Comparison of ENCODE assay signal across 17 mouse cellular contexts in the genomic region with DNA sequence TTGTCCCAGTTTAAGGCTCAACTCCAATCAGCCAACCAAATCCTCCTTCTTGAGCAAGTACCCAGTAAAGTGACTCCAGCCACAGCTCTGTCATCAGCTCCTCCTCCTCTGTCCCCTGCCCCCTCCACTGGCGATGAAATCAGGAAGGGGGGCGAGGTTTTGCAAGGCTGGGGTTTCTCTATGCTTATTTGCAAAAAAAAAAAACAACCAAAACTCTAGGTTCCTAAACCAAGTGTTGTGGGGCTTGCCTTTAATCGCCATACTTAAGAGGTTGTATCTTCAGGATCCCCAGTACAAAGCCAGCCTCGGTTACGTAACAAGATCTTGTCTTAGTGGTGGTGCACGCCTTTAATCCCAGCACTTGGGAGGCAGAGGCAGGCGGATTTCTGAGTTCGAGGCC. TPM values are rescaled to one million over a fixed set of nuclear protein-coding genes. Genes with fewer than 3 reads are reported as not detected.
DNase-seq lines count a peak whose midpoint lies in the region; TF ChIP-seq lines count a peak whose summit lies in the region.
"Had no signal": no experiment of that assay in that cellular context is flagged by ENCODE, and none has a peak within 500 bp of the region (broad histone marks: within the 10 kb centered on the region; RNA-seq: fewer than 3 reads in every experiment).

No protein-coding gene starts in this region.

- no peak for TF ChIP-seq CTCF in kidney, adult 2 months (conservative IDR thresholded peaks at IDR 0.05; ENCODE audit: insufficient read depth, insufficient read length, low read depth, low read length)

- no peak for TF ChIP-seq POLR2A in kidney, adult 2 months (IDR thresholded peaks at IDR 0.05; ENCODE audit: low read depth, low read length)

- no peak overlapping the region for H3K4me3 ChIP-seq in kidney, adult 2 months (ENCODE audit: insufficient read depth, low read depth, low read length)
- H3K4me3 ChIP-seq: embryonic facial prominence, embryonic 10.5 days; hindbrain, embryonic 15.5 days; myocyte had no signal

- peak overlapping the region; percentile 8; the same call in 1 of the 2 replicates for H3K27ac ChIP-seq in kidney, adult 2 months (ENCODE audit: insufficient read depth, low read depth, low read length)
- H3K27ac ChIP-seq: embryonic facial prominence, embryonic 10.5 days; hindbrain, embryonic 15.5 days had no signal

- H3K27me3 ChIP-seq in kidney, adult 2 months (replicated peaks; ENCODE audit: control insufficient read depth, insufficient read depth, low read length): no peaks in the 10 kb centered on the region
- H3K27me3 ChIP-seq: CH12.LX; hindbrain, embryonic 15.5 days had no signal

- H3K36me3 ChIP-seq in kidney, adult 2 months (ENCODE audit: control insufficient read depth, insufficient read depth, low read length): no peaks in the 10 kb centered on the region
- H3K36me3 ChIP-seq: embryonic facial prominence, embryonic 10.5 days; hindbrain, embryonic 15.5 days had no signal

- no peak for DNase-seq in kidney, adult 2 months
- no peak for DNase-seq in kidney, postnatal 36 days
- DNase-seq in thymus, postnatal 4 days: peak; percentile 19
- no peak for DNase-seq in thymus, postnatal 25 days
- DNase-seq in induced T-regulatory cell, adult 2 months (ENCODE audit: low read depth): peak; percentile 52
- DNase-seq in lung, postnatal 36 days: no peak
- DNase-seq in retina, embryonic 14.5 days (ENCODE audit: low spot score): no peak
- DNase-seq: adrenal gland, postnatal 25 days; cerebellum, adult 8-10 months; gastrocnemius, postnatal 10 days; left cerebral cortex, postnatal 4 days; midbrain, embryonic 14.5 days; right cerebral cortex, postnatal 25 days had no signal

- WGBS in kidney, adult 2 months: 81% methylated on average over 8 of the region's 8 CpGs

- 0 out of 2 replicates have a peak, but pooled peaks cover 2% of the 10 kb centered on the region for H3K4me1 ChIP-seq in kidney, adult 2 months (ENCODE audit: control insufficient read depth, insufficient read depth, low read length)
- H3K4me1 ChIP-seq: hindbrain, embryonic 15.5 days had no signal

RNA-seq across cellular contexts. Expression of gene Elf4, which starts 34.3 kb away (rescaled TPM):
- 3.6 and 5.3 TPM in 2 replicates for polyA plus RNA-seq in kidney, adult 2 months (2012; rRNA removed)

Comparison
In these comparisons a context has a peak if more than half of its experiments do, and no peak if none do; other contexts are left out.
1. DNase-seq: peak in thymus, postnatal 4 days (single experiment) and induced T-regulatory cell, adult 2 months (single experiment); none in kidney, adult 2 months (single experiment), kidney, postnatal 36 days (0 of 2), thymus, postnatal 25 days (single experiment), lung, postnatal 36 days (single experiment) and retina, embryonic 14.5 days (single experiment).